Mouse (Mus musculus): Measurements from ENCODE around the gene Rxfp2.

- TF ChIP-seq CTCF (IDR thresholded peaks at IDR 0.05; ENCODE audit: low read depth) (no peak), EP300 (IDR thresholded peaks at IDR 0.05; ENCODE audit: low read depth) (no peak)
Observed at GRCm38 (mm10) chr5:150025326-150025725, 6.9 kb downstream of the Rxfp2 start.

All from heart, postnatal 0 days (tissue).